ENCODE assay signal across 8 mouse cellular contexts in genomic region chr9:54699087-54699344, GRCm38 (mm10). TPM values are rescaled to one million over a fixed set of nuclear protein-coding genes. Genes with fewer than 3 reads are reported as not detected.
A peak's percentile ranks its signal among the peaks of the same experiment; 100 is the strongest.
DNase-seq lines count a peak whose midpoint lies in the region; ATAC-seq and TF ChIP-seq lines count a peak whose summit lies in the region.

No protein-coding gene starts in this region.

- no peaks in the 10 kb centered on the region for H3K9me3 ChIP-seq in heart, postnatal 0 days (replicated peaks; ENCODE audit: control insufficient read depth, low read length)
- no peaks in the 10 kb centered on the region for H3K9me3 ChIP-seq in embryonic facial prominence, embryonic 10.5 days
- H3K9me3 ChIP-seq in hindbrain, embryonic 13.5 days = no peaks in the 10 kb centered on the region
- H3K9me3 ChIP-seq in midbrain, embryonic 14.5 days (ENCODE audit: control insufficient read depth, low read length) = no peaks in the 10 kb centered on the region

- H3K4me2 ChIP-seq in heart, postnatal 0 days (ENCODE audit: low read depth, low read length) = peak overlapping the region; percentile 80
- peak overlapping the region; percentile 86 for H3K4me2 ChIP-seq in hindbrain, embryonic 13.5 days
- peak overlapping the region; percentile 83 for H3K4me2 ChIP-seq in midbrain, embryonic 14.5 days (ENCODE audit: low read length)

- ATAC-seq in heart, postnatal 0 days (ENCODE audit: insufficient read depth, low read depth) = peak; percentile 21
- no peak; the same call in 1 of the 2 replicates for ATAC-seq in hindbrain, embryonic 13.5 days (ENCODE audit: low FRiP score)
- peak; percentile 75 for ATAC-seq in midbrain, embryonic 14.5 days (ENCODE audit: low FRiP score, low TSS enrichment)
- no peak for ATAC-seq in megakaryocyte-erythroid progenitor cell, adult 5-6 weeks (replicated peaks; ENCODE audit: low FRiP score, low TSS enrichment, poor library complexity, severe bottlenecking)

- peaks cover 27% of the 10 kb centered on the region for H3K4me1 ChIP-seq in heart, postnatal 0 days (ENCODE audit: control insufficient read depth, insufficient read depth)
- peaks cover 24% of the 10 kb centered on the region for H3K4me1 ChIP-seq in embryonic facial prominence, embryonic 10.5 days
- peaks cover 14% of the 10 kb centered on the region for H3K4me1 ChIP-seq in hindbrain, embryonic 13.5 days (replicated peaks)
- peaks cover 5% of the 10 kb centered on the region; the same call in 1 of the 2 replicates for H3K4me1 ChIP-seq in midbrain, embryonic 14.5 days (ENCODE audit: control insufficient read depth, insufficient read depth, low read length)

- TF ChIP-seq EP300 in heart, postnatal 0 days (IDR thresholded peaks at IDR 0.05; ENCODE audit: low read depth) = no peak

- intact Hi-C loops in heart, postnatal 25 days (cut with DNase I) = no loop called here

- WGBS in heart, postnatal 0 days = 6% methylated on average over 27 of the region's 27 CpGs
- 13% methylated on average over 27 of the region's 27 CpGs for WGBS in embryonic facial prominence, embryonic 10.5 days
- 9% methylated on average over 27 of the region's 27 CpGs for WGBS in hindbrain, embryonic 13.5 days
- WGBS in midbrain, embryonic 14.5 days = 10% methylated on average over 27 of the region's 27 CpGs

- H3K36me3 ChIP-seq in heart, postnatal 0 days (replicated peaks; ENCODE audit: control insufficient read depth, insufficient read depth, low read length) = no peaks in the 10 kb centered on the region
- H3K36me3 ChIP-seq in embryonic facial prominence, embryonic 10.5 days (replicated peaks) = no peaks in the 10 kb centered on the region
- H3K36me3 ChIP-seq in hindbrain, embryonic 13.5 days = no peaks in the 10 kb centered on the region
- H3K36me3 ChIP-seq in midbrain, embryonic 14.5 days (ENCODE audit: control insufficient read depth, insufficient read depth, low read length) = no peaks in the 10 kb centered on the region

- peak overlapping the region; percentile 89 for H3K27ac ChIP-seq in heart, postnatal 0 days (ENCODE audit: low read depth)
- H3K27ac ChIP-seq in embryonic facial prominence, embryonic 10.5 days (replicated peaks) = peak overlapping the region; percentile 84
- H3K27ac ChIP-seq in hindbrain, embryonic 13.5 days = no peak overlapping the region
- no peak overlapping the region for H3K27ac ChIP-seq in midbrain, embryonic 14.5 days (replicated peaks; ENCODE audit: low read depth, low read length)

- H3K9ac ChIP-seq in heart, postnatal 0 days (replicated peaks; ENCODE audit: low read depth, low read length) = peak overlapping the region; percentile 83
- H3K9ac ChIP-seq in hindbrain, embryonic 13.5 days = peak overlapping the region; percentile 85
- peak overlapping the region; percentile 64 for H3K9ac ChIP-seq in midbrain, embryonic 14.5 days (replicated peaks; ENCODE audit: low read length)

- TF ChIP-seq CTCF in heart, postnatal 0 days (IDR thresholded peaks at IDR 0.05; ENCODE audit: low read depth) = no peak

- H3K4me3 ChIP-seq in heart, postnatal 0 days (ENCODE audit: low read depth, low read length) = peak overlapping the region; percentile 93
- H3K4me3 ChIP-seq in embryonic facial prominence, embryonic 10.5 days = peak overlapping the region; percentile 80
- peak overlapping the region; percentile 65 for H3K4me3 ChIP-seq in hindbrain, embryonic 13.5 days
- H3K4me3 ChIP-seq in midbrain, embryonic 14.5 days (replicated peaks; ENCODE audit: low read depth, low read length) = peak overlapping the region; percentile 63

- no peak for DNase-seq in heart, postnatal 0 days (ENCODE audit: low spot score)
- DNase-seq in heart, postnatal 25 days (ENCODE audit: low spot score) = no peak
- DNase-seq in embryonic facial prominence, embryonic 10.5 days (ENCODE audit: low spot score) = no peak
- no peak for DNase-seq in midbrain, embryonic 14.5 days
- no peak for DNase-seq in thymus, adult 18-20 months
- no peak for DNase-seq in urinary bladder, adult 18-20 months (ENCODE audit: low spot score in 2 of 2)

- H3K27me3 ChIP-seq in heart, postnatal 0 days (ENCODE audit: control insufficient read depth, insufficient read depth, low read length) = no peaks in the 10 kb centered on the region
- peaks cover 77% of the 10 kb centered on the region for H3K27me3 ChIP-seq in embryonic facial prominence, embryonic 10.5 days (replicated peaks; ENCODE audit: low read depth, poor library complexity, severe bottlenecking)
- H3K27me3 ChIP-seq in hindbrain, embryonic 13.5 days = peaks cover 67% of the 10 kb centered on the region
- peaks cover 24% of the 10 kb centered on the region for H3K27me3 ChIP-seq in midbrain, embryonic 14.5 days (ENCODE audit: control insufficient read depth, insufficient read depth, low read length)

RNA-seq across cellular contexts. Expression of gene Dnaja4, which starts 0.3 kb away (rescaled TPM):
- total RNA-seq in heart, postnatal 0 days (2014; rRNA removed; ENCODE audit: low replicate concordance) = 23.3 and 28.2 TPM in 2 replicates
- polyA plus RNA-seq in heart, postnatal 0 days (2015; fragmentation: Nextera tagmentation; extraction: Ambion mirVana) = 36.1 and 39.2 TPM in 2 replicates
- total RNA-seq in heart, postnatal 25 days (2021) = 10 to 100 TPM; 69.1 to 78.4 TPM
- 3.2 and 3.5 TPM in 2 replicates for polyA plus RNA-seq in embryonic facial prominence, embryonic 10.5 days (2016; fragmentation: Nextera tagmentation; extraction: Ambion mirVana)
- 4.8 and 7.2 TPM in 2 replicates for polyA plus RNA-seq in hindbrain, embryonic 13.5 days (2015; fragmentation: Nextera tagmentation; extraction: Ambion mirVana)
- 5.0 TPM in 2 replicates for polyA plus RNA-seq in midbrain, embryonic 14.5 days (2014; fragmentation: Nextera tagmentation; extraction: Ambion mirVana)
- total RNA-seq in megakaryocyte-erythroid progenitor cell, adult 5-6 weeks (2014; fragmentation: Nextera tagmentation) = 9.2 and 10.4 TPM in 2 replicates
- total RNA-seq in megakaryocyte-erythroid progenitor cell, adult 5-6 weeks (2017) = 6.1 and 7.4 TPM in 2 replicates

RNA-seq across cellular contexts. Expression of gene Wdr61, which starts 35.3 kb away (rescaled TPM):
- total RNA-seq in heart, postnatal 0 days (2014; rRNA removed; ENCODE audit: low replicate concordance) = 35.1 and 65.5 TPM in 2 replicates
- 91.8 and 92.2 TPM in 2 replicates for polyA plus RNA-seq in heart, postnatal 0 days (2015; fragmentation: Nextera tagmentation; extraction: Ambion mirVana)
- 10 to 100 TPM; 29.7 to 31.9 TPM for total RNA-seq in heart, postnatal 25 days (2021)
- 182 and 188 TPM in 2 replicates for polyA plus RNA-seq in embryonic facial prominence, embryonic 10.5 days (2016; fragmentation: Nextera tagmentation; extraction: Ambion mirVana)
- polyA plus RNA-seq in hindbrain, embryonic 13.5 days (2015; fragmentation: Nextera tagmentation; extraction: Ambion mirVana) = 110 and 112 TPM in 2 replicates
- polyA plus RNA-seq in midbrain, embryonic 14.5 days (2014; fragmentation: Nextera tagmentation; extraction: Ambion mirVana) = 111 and 114 TPM in 2 replicates
- 94.9 and 125 TPM in 2 replicates for total RNA-seq in megakaryocyte-erythroid progenitor cell, adult 5-6 weeks (2014; fragmentation: Nextera tagmentation)
- total RNA-seq in megakaryocyte-erythroid progenitor cell, adult 5-6 weeks (2017) = 123 and 136 TPM in 2 replicates

RNA-seq across cellular contexts. Expression of gene Acsbg1, which starts 37.3 kb away (rescaled TPM):
- 0.69 TPM in 1 of 2 replicates, not detected in the other for total RNA-seq in heart, postnatal 0 days (2014; rRNA removed; ENCODE audit: low replicate concordance)
- polyA plus RNA-seq in heart, postnatal 0 days (2015; fragmentation: Nextera tagmentation; extraction: Ambion mirVana) = 0.07 and 0.19 TPM in 2 replicates
- under 1 TPM; 0.10 to 0.28 TPM for total RNA-seq in heart, postnatal 25 days (2021)
- polyA plus RNA-seq in embryonic facial prominence, embryonic 10.5 days (2016; fragmentation: Nextera tagmentation; extraction: Ambion mirVana) = 2.7 and 3.6 TPM in 2 replicates
- polyA plus RNA-seq in hindbrain, embryonic 13.5 days (2015; fragmentation: Nextera tagmentation; extraction: Ambion mirVana) = 14.2 and 15.6 TPM in 2 replicates
- polyA plus RNA-seq in midbrain, embryonic 14.5 days (2014; fragmentation: Nextera tagmentation; extraction: Ambion mirVana) = 14.7 and 16.8 TPM in 2 replicates
- total RNA-seq in megakaryocyte-erythroid progenitor cell, adult 5-6 weeks (2014; fragmentation: Nextera tagmentation) = 0.12 TPM in 1 of 2 replicates, not detected in the other
- total RNA-seq in megakaryocyte-erythroid progenitor cell, adult 5-6 weeks (2017) = not detected in 2 replicates

Comparison
In these comparisons a context has a peak if more than half of its experiments do, and no peak if none do; other contexts are left out.
1. ATAC-seq: peak in heart, postnatal 0 days (single experiment) and midbrain, embryonic 14.5 days (single experiment); none in hindbrain, embryonic 13.5 days (single experiment) and megakaryocyte-erythroid progenitor cell, adult 5-6 weeks (single experiment).
2. H3K27ac ChIP-seq: peak in heart, postnatal 0 days (single experiment) and embryonic facial prominence, embryonic 10.5 days (single experiment); none in hindbrain, embryonic 13.5 days (single experiment) and midbrain, embryonic 14.5 days (single experiment).
3. Peak in every context shown above with its lines, with median percentiles within 50 percentile points of each other: H3K4me2 ChIP-seq, H3K4me3 ChIP-seq and H3K9ac ChIP-seq.